Mouse (Mus musculus) G1E (cell line): ENCODE data around the gene Ago3. TPM values are rescaled to one million over a fixed set of nuclear protein-coding genes. Genes with fewer than 3 reads are reported as not detected.

Experiments
- ATAC-seq: 2 replicates; pipeline ENCODE4 v1.8.0; 2016; ENCODE audit warnings: mild to moderate bottlenecking; ENCODE audit not compliant: insufficient number of reproducible peaks, poor library complexity, low FRiP score, severe bottlenecking; ENCODE audit errors: extremely low read depth
- DNase-seq: peaks from one replicate; pipeline ENCODE4 v3.0.0; 2012; ENCODE audit warnings: low spot score
- H3K27me3 ChIP-seq: 2 replicates; pipeline ENCODE4 v1.6.1; 2012; ENCODE audit warnings: mild to moderate bottlenecking, low read length, inconsistent platforms; ENCODE audit not compliant: insufficient read depth
- H3K36me3 ChIP-seq: replicated peaks from 2 replicates; pipeline ENCODE3; 2012; ENCODE audit warnings: mild to moderate bottlenecking, inconsistent platforms
- H3K4me1 ChIP-seq: 2 replicates; pipeline ENCODE4 v1.6.1; 2012; ENCODE audit warnings: low read depth, low read length, inconsistent platforms, mixed read lengths; ENCODE audit not compliant: insufficient read depth
- H3K4me3 ChIP-seq: 2 replicates; pipeline ENCODE4 v1.5.1; 2012; ENCODE audit warnings: low read depth, mild to moderate bottlenecking, inconsistent platforms, low read length, moderate library complexity, mixed read lengths
- H3K9me3 ChIP-seq: replicated peaks from 2 replicates; pipeline ENCODE4 v1.6.1; 2012; ENCODE audit warnings: inconsistent platforms
- CTCF ChIP-seq: IDR thresholded peaks from 2 replicates; pipeline ENCODE4 v1.5.1; 2012; ENCODE audit warnings: low read depth, low read length, inconsistent platforms, mixed read lengths
- GATA1 ChIP-seq: IDR thresholded peaks from 2 replicates; pipeline ENCODE4 v1.6.1; 2012; ENCODE audit warnings: borderline replicate concordance, low read length, inconsistent platforms, mixed read lengths
- GATA2 ChIP-seq: IDR thresholded peaks from 2 replicates; pipeline ENCODE4 v1.6.1; 2012; ENCODE audit warnings: low read depth, low read length, inconsistent platforms, borderline replicate concordance
- POLR2AphosphoS5 ChIP-seq: IDR thresholded peaks from 2 replicates; pipeline ENCODE4 v1.6.1; 2012; ENCODE audit warnings: low read depth, low read length, inconsistent platforms; ENCODE audit not compliant: insufficient replicate concordance
- TAL1 ChIP-seq: conservative IDR thresholded peaks from 2 replicates; pipeline ENCODE4 v1.6.1; 2012; ENCODE audit warnings: low read depth, low read length, inconsistent platforms, mixed read lengths
- polyA plus RNA-seq: library from polyadenylated mRNA; stranded (reverse); fragments of >175 nt; gene quantifications from 2 replicates; pipeline ENCODE4 v1.2.3, GENCODE M21; 2012
- total RNA-seq, 2 experiments: library from RNA; stranded (forward) in 1 of 2; stranded (reverse) in 1 of 2; fragments of 200-1000 nt in 1 of 2; fragments of >200 nt in 1 of 2; fragmentation: Nextera tagmentation in 1 of 2; gene quantifications; 2 replicates each; pipeline ENCODE4 v1.2.3; 2014 to 2017

Ago3 gene
- total and polyA plus RNA-seq, 3 experiments = 6.3 to 18.0 (median 6.6) TPM

DNA sequence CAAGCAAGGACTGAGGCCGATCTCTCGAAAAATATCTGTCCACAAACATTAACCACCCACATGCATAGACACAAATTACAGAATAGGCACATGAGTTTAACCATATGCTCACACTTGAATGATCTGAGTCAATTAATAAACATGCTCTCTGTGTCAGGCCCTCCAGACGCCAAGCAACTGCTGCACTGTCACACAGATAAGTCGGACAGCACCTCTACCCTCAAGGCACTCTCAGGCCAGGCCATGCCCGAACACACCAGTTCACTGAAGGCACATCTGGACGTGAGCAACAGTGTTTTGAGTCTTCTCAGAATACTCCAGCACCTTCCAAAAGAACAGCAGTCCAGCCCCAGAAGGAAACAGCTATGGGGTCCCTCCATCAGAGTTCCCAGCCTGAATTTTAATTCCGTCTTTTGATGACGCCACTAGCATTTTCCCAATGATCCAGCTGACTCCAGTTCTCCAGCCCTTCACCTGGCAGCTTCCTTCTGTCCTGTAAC is 36.9 kb upstream of the Ago3 start:
- H3K27me3 ChIP-seq = 0 out of 2 replicates have a peak, but pooled peaks cover 2% of the 10 kb centered on the region
- DNase-seq = no peak
- peaks cover 21% of the 10 kb centered on the region for H3K36me3 ChIP-seq
- no peak for TF ChIP-seq TAL1
- no peak for ATAC-seq
- peaks cover 46% of the 10 kb centered on the region for H3K4me1 ChIP-seq
- no peaks in the 10 kb centered on the region for H3K9me3 ChIP-seq
- peak overlapping the region; percentile 21; the same call in 1 of the 2 replicates for H3K4me3 ChIP-seq

DNA sequence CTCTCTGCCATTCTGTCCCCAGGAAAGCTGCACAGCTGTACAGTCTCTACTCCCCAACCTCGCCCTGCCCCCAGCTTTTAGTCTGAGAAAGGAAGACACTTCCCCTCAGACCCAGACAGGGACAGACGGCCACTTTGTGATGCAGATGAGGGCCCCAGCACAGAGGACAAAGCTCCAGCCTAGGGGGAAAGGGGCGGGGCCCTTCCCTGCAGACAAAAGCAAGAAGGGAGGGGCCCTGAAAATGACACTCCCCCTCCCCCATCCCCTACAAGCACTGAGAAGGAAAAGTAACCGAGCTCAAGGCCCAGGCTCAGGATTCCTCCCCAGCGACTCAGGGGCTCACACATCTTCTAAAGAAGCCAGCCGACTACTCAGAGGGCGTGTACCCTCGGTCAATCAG is 36.5 kb upstream of the Ago3 start:
- TF ChIP-seq CTCF = no peak
- no peak for TF ChIP-seq POLR2AphosphoS5
- TF ChIP-seq GATA1 = no peak
- no peak for TF ChIP-seq TAL1
- TF ChIP-seq GATA2 = no peak
- Histone ChIP-seq H3K27me3 (0 out of 2 replicates have a peak, but pooled peaks cover 2% of the 10 kb centered on the region), H3K36me3 (peaks cover 23% of the 10 kb centered on the region), H3K9me3 (no peaks in the 10 kb centered on the region), H3K4me1 (peaks cover 46% of the 10 kb centered on the region), H3K4me3 (peak overlapping the region; percentile 21; the same call in 1 of the 2 replicates)
- DNase-seq (peak; percentile 48), ATAC-seq (peak; percentile 40)

DNA sequence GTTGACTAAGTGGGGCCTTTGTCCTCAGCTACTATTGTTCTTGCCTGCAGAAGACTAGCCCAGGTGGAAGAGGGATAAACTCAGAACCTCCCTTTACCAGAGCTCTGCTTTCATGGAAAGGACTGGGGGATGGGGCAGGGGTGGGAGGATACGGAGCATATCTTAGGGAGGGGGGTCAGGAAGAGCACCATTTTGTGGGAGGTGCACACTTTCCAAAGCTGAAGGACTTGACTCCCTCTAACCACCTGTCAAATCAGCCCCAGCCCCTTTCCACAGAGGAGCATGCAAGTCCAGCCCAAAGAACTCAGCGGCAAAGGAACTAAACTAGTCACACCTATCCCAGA is 35.5 kb upstream of the Ago3 start:
- H3K27me3 ChIP-seq = no peaks in the 10 kb centered on the region
- H3K36me3 ChIP-seq = peaks cover 33% of the 10 kb centered on the region
- TF ChIP-seq GATA1 (no peak), CTCF (no peak), GATA2 (no peak), TAL1 (no peak), POLR2AphosphoS5 (no peak)
- DNase-seq (no peak), ATAC-seq (no peak)
- H3K4me1 ChIP-seq = peaks cover 46% of the 10 kb centered on the region
- H3K4me3 ChIP-seq = no peak overlapping the region
- no peaks in the 10 kb centered on the region for H3K9me3 ChIP-seq

GRCm38 (mm10) chr4:126464189-126464891 is 35.0 kb upstream of the Ago3 start:
- peaks cover 38% of the 10 kb centered on the region for H3K36me3 ChIP-seq
- DNase-seq (no peak), ATAC-seq (no peak)
- peaks cover 46% of the 10 kb centered on the region for H3K4me1 ChIP-seq
- H3K9me3 ChIP-seq = no peaks in the 10 kb centered on the region
- TF ChIP-seq CTCF = no peak
- TF ChIP-seq GATA1 = no peak
- no peak for TF ChIP-seq GATA2
- no peak for TF ChIP-seq TAL1
- no peak for TF ChIP-seq POLR2AphosphoS5
- no peak overlapping the region for H3K4me3 ChIP-seq
- H3K27me3 ChIP-seq = no peaks in the 10 kb centered on the region

- peaks cover 80% of the 10 kb centered on the region for H3K36me3 ChIP-seq
Measured at GRCm38 (mm10) chr4:126455441-126455840, 26.1 kb upstream of the Ago3 start.

GRCm38 (mm10) chr4:126454547-126455254 is 25.3 kb upstream of the Ago3 start:
- DNase-seq (no peak), ATAC-seq (no peak)
- no peaks in the 10 kb centered on the region for H3K27me3 ChIP-seq
- TF ChIP-seq POLR2AphosphoS5 (no peak), GATA1 (no peak), CTCF (no peak), TAL1 (no peak)
- H3K4me3 ChIP-seq = no peak overlapping the region
- peaks cover 76% of the 10 kb centered on the region for H3K36me3 ChIP-seq
- no peaks in the 10 kb centered on the region for H3K9me3 ChIP-seq
- no peaks in the 10 kb centered on the region for H3K4me1 ChIP-seq

More at GRCm38 (mm10) chr4:126455441-126455840, 26.1 kb upstream of the Ago3 start:
- DNase-seq (no peak), ATAC-seq (no peak)
- Histone ChIP-seq H3K27me3 (no peaks in the 10 kb centered on the region), H3K4me3 (no peak overlapping the region), H3K9me3 (no peaks in the 10 kb centered on the region), H3K4me1 (no peaks in the 10 kb centered on the region)
- no peak for TF ChIP-seq GATA2
- TF ChIP-seq POLR2AphosphoS5 = no peak
- TF ChIP-seq CTCF = no peak
- no peak for TF ChIP-seq GATA1
- TF ChIP-seq TAL1 = no peak
